Mouse (Mus musculus): Measurements from ENCODE around the gene Sh2d4b. TPM values are rescaled to one million over a fixed set of nuclear protein-coding genes. Genes with fewer than 3 reads are reported as not detected.

The Sh2d4b gene
- polyA plus RNA-seq, 1 experiment from 2014 or later: 0.96 TPM

Other genes starting within 250 kb of the Sh2d4b start
- gene Tspan14, start 73.5 kb upstream of the Sh2d4b start, polyA plus RNA-seq (2014; fragmentation: Nextera tagmentation; extraction: Ambion mirVana): 87.8 and 96.1 TPM in 2 replicates
- gene Fam213a, start 120.5 kb upstream of the Sh2d4b start, polyA plus RNA-seq (2014; fragmentation: Nextera tagmentation; extraction: Ambion mirVana): 54.2 and 57.9 TPM in 2 replicates
- gene Dydc2, start 175.9 kb upstream of the Sh2d4b start, polyA plus RNA-seq (2014; fragmentation: Nextera tagmentation; extraction: Ambion mirVana): 0.24 and 0.57 TPM in 2 replicates
- not detected in 2 replicates for gene Dydc1, start 179.6 kb upstream of the Sh2d4b start, polyA plus RNA-seq (2014; fragmentation: Nextera tagmentation; extraction: Ambion mirVana)
- not detected in 2 replicates for gene Mat1a, start 211.8 kb upstream of the Sh2d4b start, polyA plus RNA-seq (2014; fragmentation: Nextera tagmentation; extraction: Ambion mirVana)
- not detected in 2 replicates for gene Sftpa1, start 238.5 kb upstream of the Sh2d4b start, polyA plus RNA-seq (2014; fragmentation: Nextera tagmentation; extraction: Ambion mirVana)